Mouse (Mus musculus) testis, adult 2 months (tissue): ENCODE results near the gene Cdh18.

ENCODE experiments used
- CTCF ChIP-seq: fragments of 200-500 bp; IDR thresholded peaks from 2 replicates; pipeline ENCODE4 v1.5.1; 2012; ENCODE audit warnings: low read depth, mild to moderate bottlenecking, inconsistent platforms, low read length, moderate library complexity; ENCODE audit not compliant: control insufficient read depth, insufficient read depth, insufficient replicate concordance
- POLR2A ChIP-seq: fragments of 200-500 bp; IDR thresholded peaks from 2 replicates; pipeline ENCODE4 v1.6.1; 2012; ENCODE audit warnings: low read depth, mild to moderate bottlenecking, inconsistent platforms, low read length, moderate library complexity; ENCODE audit not compliant: control insufficient read depth

GRCm38 (mm10) chr15:23257751-23258440 is 709.1 kb downstream of the Cdh18 start:
- TF ChIP-seq CTCF (no peak), POLR2A (no peak)
